Mouse (Mus musculus) 3T3-L1 (cell line): ENCODE measurements around the gene Gm5134.
A peak's percentile ranks its signal among the peaks of the same experiment; 100 is the strongest.

ENCODE experiments used
- DNase-seq: peaks from one replicate; pipeline ENCODE4 v3.0.0-alpha.2; 2015; ENCODE audit warnings: low read depth, low spot score

The Gm5134 gene

GRCm38 (mm10) chr10:75939481-75940234 is 14.7 kb upstream of the Gm5134 start:
- DNase-seq: no peak

GRCm38 (mm10) chr10:75940520-75940919 is 13.8 kb upstream of the Gm5134 start, which contains the start of gene Gm867:
Gene Gm867, minus strand, starts transcription at chr10:75940672.
- no peak for DNase-seq

GRCm38 (mm10) chr10:75941042-75941824 is 13.1 kb upstream of the Gm5134 start:
- no peak for DNase-seq

- DNase-seq: no peak
These were observed 11.4 kb upstream of the Gm5134 start, which contains the start of gene Vpreb3 for GRCm38 (mm10) chr10:75942736-75943477. Gene Vpreb3, plus strand, starts transcription at chr10:75943057.

GRCm38 (mm10) chr10:75944066-75944772 is 10.1 kb upstream of the Gm5134 start:
- DNase-seq: peak; percentile 76

GRCm38 (mm10) chr10:75945213-75945612 is 9.1 kb upstream of the Gm5134 start:
- no peak for DNase-seq

- no peak for DNase-seq
These were observed 8.4 kb upstream of the Gm5134 start for GRCm38 (mm10) chr10:75945896-75946295.

GRCm38 (mm10) chr10:75948079-75948478 is 6.2 kb upstream of the Gm5134 start:
- no peak for DNase-seq

GRCm38 (mm10) chr10:75949053-75950045 is 5.0 kb upstream of the Gm5134 start:
- DNase-seq: no peak

- no peak for DNase-seq
These were observed 3.5 kb upstream of the Gm5134 start for GRCm38 (mm10) chr10:75950791-75951210.

GRCm38 (mm10) chr10:75951424-75952050 is 2.8 kb upstream of the Gm5134 start:
- peak; percentile 77 for DNase-seq

- no peak for DNase-seq
These were observed 19.5 kb downstream of the Gm5134 start for GRCm38 (mm10) chr10:75973846-75974245.

GRCm38 (mm10) chr10:75975216-75975615 is 20.9 kb downstream of the Gm5134 start:
- peak; percentile 62 for DNase-seq

GRCm38 (mm10) chr10:75978119-75978834 is 24.0 kb downstream of the Gm5134 start:
- DNase-seq: no peak

GRCm38 (mm10) chr10:75978835-75979157 is 24.5 kb downstream of the Gm5134 start:
- DNase-seq: no peak

GRCm38 (mm10) chr10:75979432-75979831 is 25.1 kb downstream of the Gm5134 start:
- DNase-seq: no peak

GRCm38 (mm10) chr10:75990430-75991042 is 36.2 kb downstream of the Gm5134 start:
- no peak for DNase-seq

GRCm38 (mm10) chr10:75993616-75994240 is 39.4 kb downstream of the Gm5134 start:
- DNase-seq: no peak
